Mouse (Mus musculus) gastrocnemius, postnatal 36 days (tissue): Measurements from ENCODE around the gene Atp8a1. TPM values are rescaled to one million over a fixed set of nuclear protein-coding genes. Genes with fewer than 3 reads are reported as not detected.
"Not testable (repeated sequence)": the region's sequence is repeated elsewhere in the genome, so short reads cannot be mapped to it uniquely, and the experiment has no call there.

Experiments used
- DNase-seq, 2 experiments: peaks; one replicate each; pipeline ENCODE4 v3.0.0; 2022
- intact Hi-C: fragments of 180-260 bp; cut with DNase I; formaldehyde crosslinking; loops from one replicate; pipeline ENCODE4 v1.15.1; 2025
- total RNA-seq, 2 experiments: library from RNA; stranded (reverse); gene quantifications; 2 replicates each; pipeline ENCODE4 v1.2.3; 2021

Gene Atp8a1
- total RNA-seq, 2 experiments from 2014 or later = 55.9 to 72.7 TPM

DNA sequence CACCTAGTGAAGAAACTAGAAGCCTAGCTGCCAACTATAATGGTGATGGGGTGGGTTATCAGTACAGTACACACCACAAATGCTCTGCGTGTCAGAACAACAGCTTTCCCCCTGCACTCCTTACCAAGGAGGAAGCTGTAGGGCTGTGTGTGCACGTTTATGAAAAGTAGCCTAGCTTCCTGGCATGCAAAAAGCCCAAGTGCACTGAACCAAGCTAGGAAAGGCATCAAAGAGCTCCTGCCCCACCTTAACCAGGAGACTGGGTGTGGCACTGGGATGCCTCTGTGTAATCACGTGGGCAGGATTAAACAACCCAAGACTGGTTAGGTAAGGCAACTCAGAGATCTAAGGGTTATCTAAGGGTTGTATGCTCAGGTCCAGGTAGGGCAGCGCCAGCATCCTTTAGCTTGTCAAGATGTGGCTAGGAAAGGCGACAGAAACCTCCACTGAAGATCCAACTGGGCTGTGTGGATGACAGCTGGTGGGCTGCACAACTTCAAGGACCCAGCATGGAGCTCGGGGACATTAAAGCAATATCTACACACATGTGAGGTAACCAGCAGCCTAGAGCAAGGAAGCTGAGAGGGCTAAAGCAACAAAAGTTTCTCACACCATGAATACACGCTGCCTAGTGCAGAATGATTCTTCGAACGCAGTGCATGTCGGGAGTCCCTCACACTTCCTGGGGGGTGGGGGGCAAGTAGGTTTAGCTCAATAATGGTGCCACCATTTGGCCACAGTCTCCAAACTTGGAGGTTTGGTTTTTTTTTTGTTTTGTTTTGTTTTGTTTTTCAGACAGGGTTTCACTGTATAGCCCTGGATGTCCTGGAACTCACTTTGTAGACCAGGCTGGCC, 15.7 kb downstream of the Atp8a1 start:
- DNase-seq = no peak
- intact Hi-C loops = no loop called here

DNA sequence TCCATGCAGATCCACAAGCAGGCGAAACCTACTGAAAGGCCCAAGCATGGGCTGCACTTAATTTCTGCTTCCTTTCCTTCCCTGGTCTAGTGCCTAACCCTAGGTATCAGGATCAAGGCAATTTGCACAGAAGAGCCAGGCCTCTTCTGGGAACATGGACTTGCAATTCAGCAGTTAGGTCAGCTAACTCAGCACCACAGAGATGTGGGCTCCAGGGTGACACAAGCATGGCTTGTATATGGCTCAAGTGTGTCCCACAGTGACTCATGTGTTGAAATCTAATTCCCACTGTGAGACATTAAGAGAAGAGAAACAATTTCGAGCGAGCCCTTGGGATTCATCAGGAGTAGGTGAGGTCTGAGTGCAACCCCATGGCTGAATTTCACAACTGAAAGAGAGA, 18.9 kb downstream of the Atp8a1 start:
- intact Hi-C loops = no loop called here
- DNase-seq = no peak

DNA sequence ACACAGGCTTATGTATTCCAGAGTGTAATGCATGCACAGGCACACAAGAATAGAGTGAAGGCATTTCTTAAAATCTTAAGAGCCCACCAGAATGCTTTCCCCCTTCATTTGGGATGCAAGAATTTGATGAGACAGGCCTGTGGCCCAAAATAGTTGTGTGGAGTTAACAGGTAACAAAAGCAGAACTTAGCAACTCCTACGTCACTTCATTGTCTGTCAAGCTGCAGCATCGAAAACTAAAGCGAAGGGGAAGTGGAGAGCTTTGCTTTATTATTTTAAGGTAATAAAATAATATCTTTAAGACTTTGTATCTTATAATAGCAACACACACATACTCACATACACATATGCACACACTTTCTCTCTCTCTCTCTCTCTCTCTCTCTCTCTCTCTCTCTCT, 20.3 kb downstream of the Atp8a1 start:
- intact Hi-C loops = no loop called here

DNA sequence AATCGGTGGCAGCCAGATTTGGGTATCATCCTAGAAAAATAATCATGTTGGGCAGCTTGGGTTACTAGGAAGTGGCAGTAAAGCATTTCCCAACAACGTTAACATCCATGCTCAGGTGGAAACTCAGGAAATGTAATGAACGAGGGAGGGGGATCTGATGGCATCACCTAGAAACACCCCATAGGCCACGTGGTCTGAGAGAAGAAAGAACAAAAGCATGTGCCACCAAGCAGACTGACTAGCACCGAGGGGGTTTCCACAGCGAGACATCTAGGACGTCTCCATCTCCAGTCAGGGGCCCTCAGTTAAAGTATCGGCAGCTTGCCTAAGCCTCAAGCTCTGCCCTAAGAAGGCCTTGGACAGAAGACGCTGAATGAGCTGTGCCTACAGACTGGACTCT, 21.0 kb downstream of the Atp8a1 start:
- DNase-seq = no peak
- intact Hi-C loops = no loop called here

More for the DNA sequence above, 20.3 kb downstream of the Atp8a1 start:
- DNase-seq = no peak

DNA sequence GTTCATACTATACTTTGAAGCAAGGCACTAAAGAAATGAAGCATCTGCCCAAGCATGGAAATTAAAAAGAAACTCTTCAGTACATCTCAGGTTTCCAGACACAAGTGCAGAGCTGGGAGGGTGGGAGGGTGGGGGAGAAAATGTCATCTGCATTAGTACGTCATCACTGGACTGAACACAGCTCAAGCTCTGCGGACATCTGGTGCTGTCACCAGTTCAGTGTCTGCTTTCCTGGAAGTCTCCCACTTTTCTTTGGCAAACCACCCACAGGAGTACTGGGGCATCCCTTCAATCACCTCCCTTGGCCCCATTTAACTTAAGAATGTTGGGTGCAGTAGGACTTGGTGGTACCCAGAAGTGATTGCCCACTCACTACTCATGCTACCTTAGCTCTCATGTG, 22.6 kb downstream of the Atp8a1 start:
- DNase-seq = peak in 1 of 2 experiments; percentile 19
- intact Hi-C loops = no loop called here

DNA sequence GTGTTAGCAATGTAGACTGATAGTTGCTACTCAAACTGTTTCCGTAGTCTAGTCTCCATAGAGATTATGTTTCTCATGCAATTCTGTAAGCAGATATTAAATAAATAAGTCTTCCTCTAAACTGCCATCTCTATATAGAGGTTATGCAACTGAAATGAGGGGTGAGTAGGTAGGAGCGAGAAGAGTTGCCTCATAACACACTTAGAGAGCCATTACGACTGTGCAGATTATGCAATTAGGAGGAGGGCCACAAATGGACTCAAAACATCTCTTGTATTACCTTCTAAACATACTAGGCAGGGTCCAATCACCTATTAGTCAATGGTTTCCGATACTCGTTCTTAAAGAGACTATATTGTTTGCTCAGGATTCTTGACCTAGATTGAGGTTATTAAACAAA, 23.5 kb downstream of the Atp8a1 start:
- no peak for DNase-seq
- intact Hi-C loops = no loop called here

DNA sequence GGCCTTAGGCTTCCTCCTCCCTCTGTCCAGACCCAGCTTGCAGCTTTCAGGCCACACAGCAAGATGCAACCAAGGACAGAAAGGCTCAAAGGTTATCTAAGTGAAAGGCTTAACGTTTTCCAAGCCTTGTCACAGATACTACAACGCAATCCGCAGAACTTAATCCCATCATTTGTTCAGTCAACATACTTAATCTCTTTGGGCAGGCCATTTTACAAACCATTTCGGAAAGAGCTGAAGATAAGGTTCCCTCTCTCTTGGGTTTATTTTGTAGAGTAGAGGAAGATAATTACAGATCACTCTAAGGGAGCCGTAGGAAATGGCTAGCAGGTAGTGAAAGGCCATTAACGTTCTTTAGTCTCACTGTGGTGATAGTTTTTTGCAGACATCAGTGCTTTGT, 24.6 kb downstream of the Atp8a1 start:
- intact Hi-C loops = no loop called here
- no peak for DNase-seq

DNA sequence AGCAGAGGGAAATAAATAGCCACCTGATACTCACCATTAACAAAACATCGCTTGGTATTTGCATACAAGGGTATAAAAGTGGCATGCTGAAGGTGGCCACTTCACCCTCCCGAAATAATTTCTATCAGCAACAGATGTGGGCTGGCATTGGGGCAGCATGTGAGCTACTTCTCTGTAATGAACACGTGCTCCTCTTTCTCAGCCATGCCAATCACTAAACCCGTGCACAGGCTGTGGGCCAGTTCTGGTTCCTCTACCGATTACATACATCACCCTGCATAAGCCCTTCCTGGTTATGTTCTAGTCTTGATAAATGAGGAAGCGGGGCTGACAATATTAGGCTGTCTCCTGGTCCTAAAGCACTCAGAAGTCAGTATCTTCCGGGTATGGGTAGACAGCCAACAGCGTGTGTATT, 25.2 kb downstream of the Atp8a1 start:
- intact Hi-C loops = no loop called here
- no peak for DNase-seq

DNA sequence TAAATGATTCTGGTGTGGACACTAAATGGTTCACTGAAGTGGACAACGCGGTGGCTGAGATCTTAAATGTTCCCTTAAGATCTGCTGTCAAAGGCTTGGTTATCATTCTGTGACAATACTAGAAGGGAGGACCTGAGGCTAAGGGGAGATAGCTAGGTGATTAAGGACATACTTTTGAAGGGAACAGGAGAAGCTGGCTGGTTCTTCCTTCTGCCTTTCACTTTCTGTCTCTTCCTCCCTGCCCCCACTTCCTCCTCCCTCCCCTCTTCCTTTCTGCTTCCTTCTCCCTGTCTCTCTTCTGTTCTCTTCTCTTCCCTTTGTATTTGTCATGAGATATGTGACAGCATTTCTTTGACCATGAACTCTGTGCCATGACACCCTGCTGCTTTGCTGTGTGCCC, 26.0 kb downstream of the Atp8a1 start:
- no peak for DNase-seq
- intact Hi-C loops = no loop called here

DNA sequence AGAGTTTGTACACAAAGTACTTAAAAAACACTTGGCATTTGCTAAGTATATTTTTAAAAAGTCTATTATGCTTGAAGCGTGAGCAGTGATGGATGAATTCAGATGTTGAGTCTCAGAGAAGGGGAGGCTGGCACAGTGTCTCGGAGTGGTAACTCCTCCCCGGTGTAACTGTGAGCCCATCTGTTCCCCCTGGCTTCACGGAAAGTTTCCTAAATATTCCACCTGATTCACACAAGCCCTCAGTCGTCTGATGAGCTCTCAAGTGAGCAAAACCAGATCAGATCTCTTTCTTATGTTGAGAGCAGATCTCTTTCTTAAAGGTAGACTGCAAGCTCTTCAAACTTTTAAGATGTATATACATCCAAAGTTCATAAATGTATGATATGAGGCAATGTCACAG, 27.8 kb downstream of the Atp8a1 start:
- DNase-seq = no peak
- intact Hi-C loops = no loop called here

DNA sequence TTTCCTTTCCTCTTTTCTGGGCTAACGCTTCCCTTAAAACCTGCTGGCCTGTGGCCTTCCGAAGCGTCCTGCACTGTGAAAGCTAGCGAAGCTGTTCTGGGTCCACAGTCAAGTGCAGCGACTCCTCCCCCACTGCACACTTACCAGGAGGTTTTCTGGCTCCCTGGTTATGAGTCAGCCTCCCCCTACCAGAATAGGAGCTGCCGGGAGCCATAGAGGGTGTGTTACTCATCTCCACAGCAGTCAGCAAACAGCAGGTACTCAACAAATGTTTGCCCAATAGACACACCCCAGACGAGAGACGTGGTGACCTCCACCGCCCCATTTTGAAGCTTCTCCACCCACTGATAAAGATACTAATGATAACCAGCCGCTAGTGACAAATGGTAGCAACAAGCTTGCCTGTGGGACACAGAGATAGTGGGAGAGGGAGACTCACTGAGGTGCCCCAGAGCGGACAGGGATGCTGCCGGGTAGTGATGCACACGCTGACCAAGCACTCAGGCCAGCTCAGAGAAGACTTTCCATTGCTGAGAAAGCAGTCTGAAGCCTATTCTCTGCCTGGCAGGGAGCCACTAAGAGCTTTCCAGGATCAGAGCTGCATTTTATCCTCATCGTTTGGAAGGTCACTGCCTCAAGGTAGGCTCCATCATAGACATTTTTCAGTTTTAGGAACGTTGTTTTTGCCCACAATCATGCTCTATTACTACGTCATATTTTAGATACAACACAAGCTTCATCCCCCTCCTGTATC, 31.5 kb downstream of the Atp8a1 start:
- intact Hi-C loops = no loop called here
- no peak for DNase-seq

DNA sequence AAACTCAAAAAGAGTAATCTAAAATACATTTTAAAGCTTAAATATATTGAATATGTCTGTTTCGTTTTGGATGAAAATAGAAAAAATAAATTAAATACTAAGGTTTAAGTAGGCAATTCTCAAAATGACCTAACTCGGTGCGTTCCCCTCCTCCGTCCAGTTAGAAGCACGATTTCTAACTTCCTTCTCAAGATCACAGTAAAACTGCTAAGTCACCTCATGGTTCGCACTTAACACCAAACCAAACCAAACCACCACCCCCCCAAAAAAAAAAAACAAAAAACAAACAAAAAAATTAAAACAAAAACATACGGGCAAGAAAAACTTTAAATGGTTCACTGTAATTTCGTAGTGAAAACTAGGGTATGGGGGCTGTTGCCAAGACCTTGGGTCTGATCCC, 32.2 kb downstream of the Atp8a1 start:
- intact Hi-C loops, DNase-seq: not testable (repeated sequence)

DNA sequence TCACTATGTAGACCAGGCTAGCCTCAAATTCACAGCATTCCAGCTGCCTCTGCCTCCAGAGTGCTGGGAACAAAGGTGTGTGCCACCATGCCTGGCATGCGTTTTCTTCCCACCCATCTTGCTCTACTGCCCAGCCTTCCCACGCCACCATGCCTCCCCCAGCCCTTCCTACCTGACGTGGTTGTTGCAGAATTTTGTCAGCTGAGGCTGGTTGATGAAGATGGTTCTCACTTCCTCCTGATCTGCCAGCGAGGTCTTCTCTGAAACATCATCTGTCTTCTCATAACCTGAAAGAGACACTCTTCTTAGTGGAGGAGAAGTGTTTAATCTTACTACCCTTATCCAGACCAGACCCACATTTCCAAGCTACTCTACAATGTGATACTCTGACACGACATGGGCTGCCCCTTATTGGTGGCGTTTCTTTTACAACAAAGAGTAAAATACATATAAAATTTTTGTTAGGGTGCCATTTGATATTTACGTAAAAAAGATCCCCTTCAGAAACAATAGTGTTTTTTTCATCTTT, 32.7 kb downstream of the Atp8a1 start:
- intact Hi-C loops = no loop called here
- DNase-seq = no peak

DNA sequence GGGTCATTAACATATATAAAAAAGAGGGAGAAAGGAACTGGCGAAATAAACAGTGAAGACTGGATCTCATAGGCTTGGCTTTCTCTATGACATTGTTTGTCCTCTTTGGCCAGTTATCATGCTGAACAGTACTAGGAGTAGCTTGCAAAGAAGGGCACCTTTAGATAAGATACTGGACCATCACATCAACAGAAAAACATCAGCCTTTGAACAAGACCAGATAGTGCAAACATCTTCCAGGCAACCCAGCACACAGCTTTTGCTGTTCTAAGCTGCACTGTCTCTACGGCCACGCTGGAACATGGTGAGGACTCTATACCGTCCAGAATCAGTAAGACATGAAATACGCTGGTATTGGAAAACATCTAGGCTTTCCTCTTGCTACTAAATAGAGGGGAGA, 33.9 kb downstream of the Atp8a1 start:
- intact Hi-C loops = no loop called here
- no peak for DNase-seq

DNA sequence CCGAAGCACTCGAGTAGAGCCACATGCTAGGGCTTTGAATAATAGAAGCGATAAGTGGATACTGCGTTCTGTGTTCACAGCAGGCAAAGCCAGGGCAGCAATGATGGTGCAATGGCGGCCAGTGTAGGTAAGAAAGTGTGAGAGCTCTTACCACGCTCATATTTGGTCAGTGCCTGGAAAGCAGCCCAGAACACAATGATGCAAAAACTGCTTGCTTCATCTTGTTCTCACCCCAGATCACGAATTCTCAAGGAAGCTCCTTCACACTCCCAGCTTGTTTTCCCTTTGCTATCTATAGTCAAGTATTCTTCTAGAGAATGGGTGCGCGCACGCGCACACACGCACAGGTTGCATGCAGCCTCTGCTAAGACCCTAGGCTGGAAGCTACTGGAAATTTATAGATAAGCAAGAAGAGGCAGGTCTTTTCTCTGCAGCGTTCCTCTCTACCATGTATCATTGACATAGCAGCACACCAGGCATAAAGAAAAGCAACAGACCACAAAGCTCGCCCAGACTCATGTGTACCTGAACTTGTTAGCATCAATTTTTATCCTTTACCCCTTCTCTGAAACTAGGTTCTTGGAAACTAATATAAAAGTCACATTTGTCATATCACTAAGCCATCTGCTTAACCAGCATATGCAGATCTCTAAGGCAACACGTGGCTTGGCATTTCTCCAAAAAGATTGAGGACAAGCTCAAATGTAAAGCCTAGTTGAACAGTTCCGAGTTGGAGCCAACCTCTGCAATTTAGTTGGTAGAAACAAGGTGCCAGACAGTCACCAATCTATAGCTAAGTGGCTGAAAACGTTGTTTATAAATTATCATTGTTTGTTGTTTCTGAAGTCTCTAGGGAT, 44.8 kb downstream of the Atp8a1 start:
- no peak for DNase-seq
- intact Hi-C loops = no loop called here

DNA sequence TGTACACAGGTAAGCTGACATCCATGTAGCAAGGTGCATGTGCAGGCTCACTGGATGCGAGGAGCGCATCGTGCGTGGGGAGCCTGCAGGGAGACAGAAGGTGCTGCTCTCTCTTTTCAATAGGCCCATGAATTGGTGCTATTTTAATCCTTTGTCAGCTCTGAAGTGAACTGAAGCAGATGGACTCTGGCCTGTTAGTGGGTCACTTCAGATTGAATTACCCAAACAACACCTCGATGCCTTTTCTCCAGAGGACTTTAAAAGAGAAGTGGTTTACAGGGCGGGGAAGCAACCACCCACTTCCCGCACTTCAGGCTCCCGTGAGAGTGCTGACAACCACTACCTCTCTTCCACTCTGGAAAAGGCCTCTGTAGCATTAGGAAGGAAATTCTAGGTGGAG, 46.4 kb downstream of the Atp8a1 start:
- no peak for DNase-seq
- intact Hi-C loops = no loop called here

DNA sequence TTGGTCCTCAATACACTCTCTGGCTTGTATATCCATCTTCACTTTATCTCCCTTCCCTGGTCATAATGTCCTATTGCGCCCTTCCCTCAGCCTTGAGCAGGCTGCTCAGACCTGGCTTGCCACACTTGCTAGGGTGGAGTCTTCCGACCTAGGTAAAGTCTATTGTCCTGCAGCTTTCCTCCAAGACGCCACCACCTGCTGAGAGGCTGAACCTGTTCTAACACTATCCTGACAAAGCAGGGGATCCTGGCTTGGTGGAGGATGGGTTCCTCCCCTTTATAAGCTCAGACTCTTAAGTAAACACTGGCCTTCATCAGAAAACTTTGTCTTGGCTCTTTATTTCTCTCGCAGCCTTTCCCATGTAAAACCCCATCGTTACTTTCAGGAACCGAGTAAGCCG, 47.4 kb downstream of the Atp8a1 start:
- intact Hi-C loops = no loop called here
- DNase-seq = no peak

DNA sequence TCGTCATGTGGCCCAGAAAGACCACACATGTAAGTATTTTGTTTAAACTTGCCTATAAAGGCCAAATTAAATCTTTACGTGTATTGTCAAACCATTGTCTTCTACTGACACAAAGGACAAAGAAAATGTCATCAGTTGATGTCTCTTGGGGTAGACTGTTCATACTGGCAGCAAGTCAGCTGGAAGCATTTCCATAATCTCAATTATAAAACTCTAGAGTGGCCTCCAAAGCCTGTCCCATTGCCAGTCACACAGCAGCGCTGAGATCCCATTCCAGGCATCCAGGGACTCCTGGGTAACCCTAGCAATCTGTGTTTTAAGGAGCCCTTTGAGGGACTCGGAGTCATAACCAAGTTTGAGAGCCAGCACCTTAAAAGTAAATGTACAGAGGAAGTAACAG, 48.9 kb downstream of the Atp8a1 start:
- DNase-seq = no peak
- intact Hi-C loops = no loop called here

DNA sequence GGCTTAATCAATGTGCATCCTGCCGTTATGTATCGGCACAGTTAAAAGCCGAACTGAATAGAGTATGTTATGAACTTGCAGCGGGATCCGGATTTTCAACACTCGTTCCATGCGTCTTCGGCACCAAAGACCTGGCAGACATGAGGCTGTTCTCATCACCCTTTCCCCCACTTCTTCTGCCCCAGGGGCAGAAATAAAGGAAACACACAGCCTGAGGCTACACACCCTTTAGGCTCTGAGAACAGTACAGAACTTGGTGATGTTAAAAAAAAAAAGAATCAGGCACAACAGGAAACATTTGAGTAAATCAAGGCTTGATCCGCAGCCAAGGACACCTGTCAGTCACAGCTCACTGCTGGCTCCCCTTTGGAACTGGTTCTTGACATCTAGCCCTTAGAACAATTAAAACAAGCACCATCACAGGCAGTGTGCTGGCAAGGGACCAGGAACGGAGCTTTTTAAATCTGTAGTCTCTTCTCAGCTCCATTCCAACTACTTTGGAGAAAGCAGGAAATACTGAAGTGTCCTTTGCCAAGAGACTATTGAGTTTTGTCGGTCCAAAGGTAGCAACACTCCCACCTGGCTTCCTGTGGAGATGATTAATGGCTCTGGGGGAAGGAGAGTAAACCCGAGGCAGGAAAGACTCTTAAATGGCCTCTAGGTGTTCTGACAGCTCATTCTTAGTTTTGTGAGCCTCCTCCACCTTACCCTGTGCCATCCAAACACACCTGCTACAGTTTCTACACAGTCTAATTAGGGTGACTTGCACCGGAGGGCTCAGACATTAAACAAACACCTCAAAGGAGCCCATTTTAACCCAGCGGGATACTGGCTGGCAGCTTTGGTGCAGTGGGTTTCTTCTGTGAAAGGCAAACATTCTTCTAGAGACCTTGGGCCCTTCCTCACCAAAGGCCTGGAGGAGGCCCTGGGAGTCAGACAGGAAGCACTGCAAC, 50.0 kb downstream of the Atp8a1 start:
- intact Hi-C loops = no loop called here

More for the DNA sequence above, 50.0 kb downstream of the Atp8a1 start:
- no peak for DNase-seq
